Mouse (Mus musculus): ENCODE results near the gene Actn2.

DNA sequence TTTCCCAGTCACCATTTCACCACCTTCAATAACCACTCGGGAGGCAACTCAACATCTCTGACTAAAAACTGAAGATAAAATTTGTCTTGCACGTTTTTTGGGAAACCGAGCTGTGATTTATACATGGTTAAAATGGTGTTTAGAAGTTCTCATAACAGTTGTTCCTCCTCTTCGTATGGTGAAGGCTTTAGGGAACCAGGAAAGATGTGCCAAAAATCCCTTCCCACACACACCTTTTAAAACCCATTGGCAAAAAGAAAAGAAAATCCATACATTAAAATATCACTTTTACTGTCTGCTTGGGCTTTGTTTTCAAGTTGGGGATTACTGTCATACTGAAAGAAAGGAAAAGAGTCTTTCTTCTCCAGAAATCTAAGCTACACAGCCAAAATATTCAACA, 12.2 kb downstream of the Actn2 start:
- TF ChIP-seq CTCF (IDR thresholded peaks at IDR 0.05; ENCODE audit: extremely low read depth, insufficient read depth, low read length): no peak
- no peak for TF ChIP-seq POLR2A (IDR thresholded peaks at IDR 0.05; ENCODE audit: extremely low read depth, insufficient read depth, low read length)
